Mouse (Mus musculus): ENCODE data around the gene Cdh4. TPM values are rescaled to one million over a fixed set of nuclear protein-coding genes. Genes with fewer than 3 reads are reported as not detected.

The Cdh4 gene
- total RNA-seq, 2 experiments from 2014 or later = 4.5 to 7.7 TPM

DNA sequence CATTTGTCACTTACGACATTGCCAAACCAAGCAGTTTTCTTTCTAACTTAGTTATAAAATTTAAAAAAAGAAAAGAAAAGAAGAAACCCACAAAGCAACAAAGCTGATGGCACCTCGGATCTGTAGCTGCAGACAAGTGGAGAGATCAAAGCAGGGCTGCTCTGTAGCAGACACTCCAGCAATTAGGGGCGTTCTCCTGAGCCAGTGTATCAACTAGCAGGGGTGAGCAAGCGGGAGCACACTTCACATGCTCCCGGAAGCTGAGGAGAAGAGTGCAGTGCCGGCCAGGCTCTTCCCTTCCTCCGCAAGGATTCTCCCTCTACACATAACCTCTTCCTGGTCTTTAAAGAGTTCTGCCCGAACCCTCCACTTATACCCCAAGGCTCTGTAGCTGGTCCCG lies 220.5 kb downstream of the Cdh4 start:
- DNase-seq (ENCODE audit: low spot score in 2 of 2) = no peak

DNA sequence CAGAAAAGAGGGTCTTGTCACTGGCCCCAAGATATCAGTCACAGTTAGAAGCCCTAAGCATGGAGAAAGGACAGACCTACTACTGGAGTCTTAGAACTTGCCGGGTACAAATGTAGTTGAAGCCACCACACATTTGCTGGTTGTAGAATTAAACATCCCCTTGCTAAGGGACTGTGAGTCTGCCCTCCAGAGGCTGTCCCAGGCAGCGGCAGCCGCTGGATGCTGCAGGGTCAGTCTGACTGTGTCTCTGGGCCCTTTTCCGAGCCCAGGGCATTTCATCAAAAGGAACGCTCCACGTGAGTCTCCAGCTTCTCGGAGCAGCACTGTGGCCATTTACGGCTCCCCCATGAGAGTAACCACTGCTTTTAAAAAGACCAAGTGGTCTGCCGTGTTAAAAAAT lies 221.4 kb downstream of the Cdh4 start:
- DNase-seq (ENCODE audit: low spot score in 2 of 2) = no peak

- DNase-seq (ENCODE audit: low spot score in 2 of 2) = no peak
These were observed 222.0 kb downstream of the Cdh4 start for GRCm38 (mm10) chr2:179664171-179664608.

GRCm38 (mm10) chr2:179670689-179671088 lies 228.5 kb downstream of the Cdh4 start:
- DNase-seq (ENCODE audit: low spot score in 2 of 2) = no peak

DNA sequence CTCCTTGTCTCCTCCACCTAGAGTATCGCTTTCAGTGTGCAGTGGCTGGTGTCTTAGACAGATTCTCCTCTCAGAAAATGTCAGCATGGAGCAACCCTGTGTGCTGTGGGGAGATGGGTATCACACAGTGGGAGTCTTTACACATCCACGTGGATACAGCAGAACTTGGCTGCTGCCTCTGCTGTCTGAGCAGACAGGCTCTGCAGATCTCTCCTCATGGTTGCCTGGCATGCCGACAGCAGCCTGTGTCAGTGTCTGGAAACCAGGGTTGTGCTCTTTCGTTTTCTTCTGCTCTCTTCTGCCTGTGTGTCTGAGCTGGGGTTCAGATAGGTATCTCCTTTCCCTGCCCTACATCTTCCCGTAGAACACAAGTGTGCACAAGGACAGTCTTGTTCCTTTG lies 237.6 kb downstream of the Cdh4 start:
- DNase-seq (ENCODE audit: low spot score in 2 of 2) = no peak

DNA sequence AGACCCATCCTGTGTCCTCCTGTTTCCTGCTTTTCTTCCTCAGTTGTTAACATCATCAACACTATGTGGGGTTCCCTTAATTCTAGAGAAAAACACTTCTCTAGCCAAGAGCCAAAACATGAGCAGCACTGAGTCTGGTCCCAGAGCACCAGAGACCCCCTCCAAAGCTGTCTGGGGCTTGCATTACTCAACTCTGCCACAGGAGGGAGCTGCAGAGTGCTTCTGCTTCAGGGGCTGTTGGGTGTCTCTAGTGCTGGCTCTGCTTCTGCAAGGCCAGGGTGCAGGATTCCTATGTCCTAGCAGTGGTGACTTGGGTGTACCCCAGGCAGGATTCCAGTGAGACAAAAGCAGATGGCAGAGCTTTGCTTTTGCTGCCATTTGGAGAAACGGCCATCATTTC lies 239.2 kb downstream of the Cdh4 start:
- no peak for DNase-seq (ENCODE audit: low spot score in 2 of 2)

GRCm38 (mm10) chr2:179687243-179687681 lies 245.0 kb downstream of the Cdh4 start:
- no peak for DNase-seq (ENCODE audit: low spot score in 2 of 2)

GRCm38 (mm10) chr2:179688976-179689375 lies 246.7 kb downstream of the Cdh4 start:
- DNase-seq (ENCODE audit: low spot score in 2 of 2) = no peak

- no peak for DNase-seq (ENCODE audit: low spot score in 2 of 2)
These were observed 247.5 kb downstream of the Cdh4 start for GRCm38 (mm10) chr2:179689761-179690160.

DNA sequence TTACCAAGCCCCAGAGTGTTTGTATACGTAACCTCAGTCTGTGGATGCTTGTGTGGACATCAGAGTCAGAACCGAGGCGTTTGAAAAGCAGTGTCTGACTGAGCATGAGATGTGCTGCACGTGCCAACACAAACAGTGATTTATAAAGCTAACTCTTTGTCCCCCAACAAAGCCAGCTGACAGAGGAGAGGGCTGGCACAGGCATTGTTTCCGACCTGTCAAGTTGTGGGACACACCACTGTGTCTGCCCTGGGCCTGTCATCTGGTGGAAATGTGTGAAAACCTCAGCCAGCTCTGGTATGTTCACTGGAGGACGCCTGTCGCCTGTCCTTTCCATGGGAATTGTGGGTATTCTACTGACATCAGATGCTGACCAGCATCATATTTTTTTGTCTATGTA lies 248.3 kb downstream of the Cdh4 start:
- no peak for DNase-seq (ENCODE audit: low spot score in 2 of 2)

GRCm38 (mm10) chr2:179694936-179695335 lies 252.7 kb downstream of the Cdh4 start:
- no peak for DNase-seq (ENCODE audit: low spot score in 2 of 2)

DNA sequence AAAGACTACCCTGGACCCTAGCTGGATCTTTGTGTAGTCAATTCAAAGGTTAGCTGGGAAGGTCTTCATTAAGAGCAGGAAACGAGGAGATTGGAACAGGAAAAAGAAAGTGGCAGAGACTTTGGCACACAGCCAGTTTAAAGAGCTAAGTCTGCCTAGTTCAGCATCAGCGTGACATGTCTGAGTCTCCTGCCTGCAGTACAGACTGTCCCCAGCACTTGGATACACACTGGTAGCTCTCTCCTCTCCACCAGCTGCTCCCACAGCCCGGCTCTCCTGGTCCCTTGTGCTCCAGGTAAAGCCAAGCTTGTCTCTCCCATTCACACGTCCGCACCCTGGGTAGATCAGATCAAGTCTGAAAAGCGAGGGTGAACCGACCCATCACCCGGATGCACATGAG lies 255.4 kb downstream of the Cdh4 start:
- DNase-seq (ENCODE audit: low spot score in 2 of 2) = no peak

DNA sequence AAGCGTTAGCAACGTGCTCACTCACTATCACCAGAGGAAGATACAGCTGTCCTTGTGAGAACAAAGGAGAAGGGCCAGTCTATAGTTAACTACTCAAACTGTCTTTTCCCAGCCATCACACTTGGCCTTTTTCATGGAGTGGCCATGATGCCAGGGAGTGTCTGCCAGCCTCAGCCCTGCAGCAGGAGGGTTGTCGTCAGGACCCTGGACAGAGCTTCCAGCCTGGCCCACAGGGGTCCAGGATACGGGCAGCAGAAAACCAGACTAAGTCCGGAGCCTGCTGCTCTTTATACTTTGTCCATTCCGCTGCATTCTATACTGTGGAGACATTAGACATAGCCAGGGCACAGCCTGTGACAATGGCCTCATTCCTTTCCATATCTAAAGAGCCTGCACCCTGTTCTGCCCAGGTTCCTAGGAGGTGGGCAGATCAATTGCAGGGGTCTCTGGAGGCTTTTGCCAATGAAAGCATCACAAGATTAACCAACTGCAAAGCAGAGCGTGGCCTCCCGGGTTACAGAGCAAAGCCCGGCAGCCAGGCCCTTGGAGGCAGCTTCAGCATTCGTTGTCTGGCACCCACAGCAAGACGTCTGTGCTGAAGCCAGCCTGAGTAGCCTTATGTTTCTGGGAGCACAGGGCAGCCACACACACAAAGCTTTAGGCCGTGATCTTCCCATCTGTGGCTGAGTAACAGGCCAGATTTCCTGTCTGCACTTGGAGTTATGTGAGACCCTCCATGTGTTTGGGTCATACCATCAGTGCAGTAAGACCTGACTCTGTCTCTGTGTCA lies 256.2 kb downstream of the Cdh4 start:
- no peak for DNase-seq (ENCODE audit: low spot score in 2 of 2)

DNA sequence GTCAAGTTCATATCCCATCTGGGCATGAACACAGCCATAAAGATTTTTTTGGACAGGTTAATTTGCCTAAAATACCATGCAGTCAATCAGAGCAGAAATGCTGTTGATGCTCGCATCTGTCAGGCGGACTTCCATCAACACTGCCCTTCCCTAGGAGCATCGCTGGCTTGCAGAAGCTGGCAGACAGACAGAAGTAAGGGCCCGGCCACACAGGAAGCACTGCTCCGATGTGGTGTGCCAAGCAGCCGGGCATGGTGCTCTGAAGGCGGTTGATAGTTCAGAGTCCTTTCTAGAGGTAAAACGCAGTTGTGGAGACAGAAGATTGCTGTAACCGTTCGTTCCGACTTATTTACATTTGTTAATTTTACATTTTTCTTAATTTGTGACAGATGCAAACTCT lies 262.8 kb downstream of the Cdh4 start:
- DNase-seq (ENCODE audit: low spot score in 2 of 2) = no peak

DNA sequence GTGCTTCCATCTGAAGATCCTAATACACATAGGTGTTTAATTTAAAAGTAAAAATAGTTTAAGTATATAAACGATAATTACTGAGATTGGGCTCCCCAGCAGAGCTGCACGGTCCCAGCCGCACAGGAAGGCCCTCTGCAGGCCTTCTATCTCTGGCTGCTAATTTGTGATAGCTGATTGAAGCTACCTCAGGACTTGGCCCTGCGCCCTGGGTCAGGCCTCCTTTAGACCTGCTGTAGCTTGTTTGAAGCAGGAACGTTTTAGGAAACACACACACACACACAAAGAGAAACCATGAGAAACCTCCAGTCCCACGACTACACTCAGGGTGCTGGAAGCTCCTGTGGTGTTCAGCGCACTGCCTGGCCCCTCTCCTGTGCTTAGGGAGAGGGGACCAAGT lies 263.2 kb downstream of the Cdh4 start:
- DNase-seq (ENCODE audit: low spot score in 2 of 2) = no peak

DNA sequence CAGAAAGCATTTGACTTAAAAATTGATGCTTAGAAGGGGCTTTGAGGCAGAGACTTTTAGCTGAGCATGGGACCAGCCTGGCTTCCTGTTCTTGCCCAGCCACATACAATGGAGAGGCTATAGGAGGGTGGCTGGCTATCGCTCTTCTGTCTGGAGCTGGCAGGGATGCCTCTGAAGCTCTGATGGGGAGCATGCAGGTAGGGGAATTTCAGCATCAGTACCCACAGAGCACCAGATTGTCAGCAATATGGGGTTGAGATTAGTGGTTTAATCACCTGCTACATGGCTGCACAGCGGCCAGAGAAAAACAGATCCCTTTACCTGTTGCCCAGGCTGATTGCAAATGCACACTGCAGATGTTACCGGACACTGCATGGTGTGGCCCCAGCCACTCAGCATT lies 264.4 kb downstream of the Cdh4 start:
- no peak for DNase-seq (ENCODE audit: low spot score in 2 of 2)

DNA sequence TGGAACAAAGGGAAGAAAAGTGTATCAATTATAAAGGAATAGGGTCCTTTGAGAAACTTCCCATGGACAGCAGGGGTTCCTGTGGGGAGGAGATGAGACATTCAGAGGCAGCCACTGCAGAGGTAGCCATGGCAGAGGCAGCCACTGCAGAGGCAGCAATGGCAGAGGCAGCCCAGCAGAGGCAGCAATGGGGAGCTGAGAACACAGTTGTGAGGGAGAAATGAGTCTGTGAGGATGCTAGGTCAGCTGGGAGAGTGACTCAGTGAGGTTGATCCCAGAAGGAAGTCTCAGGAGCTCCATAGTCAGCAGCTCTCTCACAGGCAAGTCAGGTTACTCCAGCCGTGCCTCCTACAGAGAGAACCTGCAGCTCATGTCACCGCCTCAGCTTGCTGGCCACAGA lies 266.9 kb downstream of the Cdh4 start:
- no peak for DNase-seq (ENCODE audit: low spot score in 2 of 2)

GRCm38 (mm10) chr2:179712690-179713089 lies 270.5 kb downstream of the Cdh4 start:
- no peak for DNase-seq (ENCODE audit: low spot score in 2 of 2)

GRCm38 (mm10) chr2:179713326-179713725 lies 271.1 kb downstream of the Cdh4 start:
- no peak for DNase-seq (ENCODE audit: low spot score in 2 of 2)

GRCm38 (mm10) chr2:179714145-179714544 lies 271.9 kb downstream of the Cdh4 start:
- no peak for DNase-seq (ENCODE audit: low spot score in 2 of 2)

- DNase-seq (ENCODE audit: low spot score in 2 of 2) = no peak
These were observed 273.1 kb downstream of the Cdh4 start for GRCm38 (mm10) chr2:179715375-179715774.

DNA sequence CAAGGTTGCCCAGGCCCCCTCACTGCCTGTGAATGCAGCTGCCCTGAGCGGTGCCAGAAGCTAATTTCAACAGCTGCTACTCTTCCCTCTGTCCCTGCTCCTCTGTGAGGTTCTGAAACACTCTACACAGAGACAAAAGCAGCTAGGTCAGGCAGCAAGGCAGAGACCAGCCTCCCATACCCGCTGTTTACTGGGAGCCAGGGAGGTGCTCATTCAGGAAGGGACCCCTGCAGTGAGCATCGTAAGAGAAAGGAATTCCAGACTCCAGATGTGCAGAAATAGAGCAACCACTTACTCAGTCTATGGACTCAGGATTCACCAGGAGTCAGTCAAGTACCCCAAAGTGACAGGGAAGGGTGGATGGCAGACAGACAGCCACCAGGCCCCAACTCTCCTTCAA lies 278.1 kb downstream of the Cdh4 start:
- DNase-seq (ENCODE audit: low spot score in 2 of 2) = no peak
